Mouse (Mus musculus): Measurements from ENCODE around the gene Tprg.

DNA sequence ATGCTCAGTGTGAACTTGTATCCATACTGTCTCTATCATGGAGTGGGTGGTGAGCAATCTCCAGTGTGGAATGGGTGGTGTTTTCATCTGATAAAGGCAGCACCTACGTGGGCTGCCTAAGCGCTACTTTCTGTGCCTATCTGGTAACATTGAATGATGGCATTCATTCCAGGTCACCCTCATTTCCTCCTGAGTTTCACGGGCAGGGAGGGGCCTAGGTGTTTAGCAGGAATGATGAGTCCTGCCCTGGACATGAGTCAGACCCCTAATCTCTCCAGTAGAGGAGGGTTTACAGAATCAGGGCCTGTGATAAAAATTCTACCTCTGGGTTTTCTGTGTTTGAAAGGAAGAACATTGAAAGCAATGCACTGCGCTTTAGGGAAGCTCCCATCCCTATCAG is 4.1 kb upstream of the Tprg start:
- TF ChIP-seq POLR2A (IDR thresholded peaks at IDR 0.05; ENCODE audit: low read depth, low read length) = no peak
- TF ChIP-seq CTCF (IDR thresholded peaks at IDR 0.05; ENCODE audit: borderline replicate concordance, insufficient read depth, low read length) = no peak

All from embryonic fibroblast, embryonic 13.5 days (primary cell).